Mouse (Mus musculus) midbrain, embryonic 16.5 days (tissue): Measurements from ENCODE around the gene Slc25a44. TPM values are rescaled to one million over a fixed set of nuclear protein-coding genes. Genes with fewer than 3 reads are reported as not detected.
"Not testable (repeated sequence)": the region's sequence is repeated elsewhere in the genome, so short reads cannot be mapped to it uniquely, and the experiment has no call there.

Source experiments
- ATAC-seq: fragments of 200-750 bp; cut with Nextera tagmentation; 2 replicates; pipeline ENCODE4 v1.8.0; 2017; ENCODE audit warnings: moderate TSS enrichment
- H3K27ac ChIP-seq: fragments of 300-500 bp; sonication (generic); 2 replicates; pipeline ENCODE4 v1.5.1; 2014; ENCODE audit warnings: mild to moderate bottlenecking, low read length, mixed read lengths
- H3K27me3 ChIP-seq: fragments of 300-500 bp; sonication (generic); 2 replicates; pipeline ENCODE4 v1.6.1; 2014; ENCODE audit warnings: low read depth, low read length, mixed read lengths; ENCODE audit not compliant: control insufficient read depth, insufficient read depth
- H3K36me3 ChIP-seq: fragments of 300-500 bp; sonication (generic); 2 replicates; pipeline ENCODE4 v1.6.1; 2014; ENCODE audit warnings: mild to moderate bottlenecking, low read length, moderate library complexity, mixed read lengths; ENCODE audit not compliant: control insufficient read depth, insufficient read depth
- H3K4me1 ChIP-seq: fragments of 300-500 bp; sonication (generic); 2 replicates; pipeline ENCODE4 v1.6.1; 2014; ENCODE audit warnings: mild to moderate bottlenecking, low read length, mixed read lengths; ENCODE audit not compliant: control insufficient read depth, insufficient read depth
- H3K4me2 ChIP-seq: fragments of 300-500 bp; sonication (generic); 2 replicates; pipeline ENCODE4 v1.6.1; 2014; ENCODE audit warnings: mild to moderate bottlenecking, low read length, mixed read lengths
- H3K4me3 ChIP-seq: fragments of 300-500 bp; sonication (generic); 2 replicates; pipeline ENCODE4 v1.5.1; 2014; ENCODE audit warnings: low read depth, mild to moderate bottlenecking, low read length, moderate library complexity, mixed read lengths
- H3K9ac ChIP-seq: fragments of 300-500 bp; sonication (generic); 2 replicates; pipeline ENCODE4 v1.6.1; 2014; ENCODE audit warnings: low read depth, low read length, mixed read lengths
- H3K9me3 ChIP-seq: fragments of 300-500 bp; sonication (generic); replicated peaks from 2 replicates; pipeline ENCODE4 v1.6.1; 2014; ENCODE audit warnings: mild to moderate bottlenecking, low read length, mixed read lengths; ENCODE audit not compliant: control insufficient read depth, poor library complexity, severe bottlenecking
- WGBS: fragments of 180-500 bp; shearing (Covaris S2); extraction: QIAGEN DNeasy Blood & Tissue Kit; methylation state at CpG from one replicate; pipeline ENCODE4 v1.1.7; 2014; 5-methylcytosine and 5-hydroxymethylcytosine counted together
- polyA plus RNA-seq: library from polyadenylated mRNA; unstranded; fragments of >200 nt; fragmentation: Nextera tagmentation; extraction: Ambion mirVana; gene quantifications from 2 replicates; pipeline ENCODE4 v1.2.1, GENCODE M21; 2015

Gene Slc25a44
- polyA plus RNA-seq, 1 experiment from 2014 or later: 39.3 TPM

- H3K36me3 ChIP-seq, H3K27me3 ChIP-seq, H3K9ac ChIP-seq, H3K4me1 ChIP-seq, H3K4me2 ChIP-seq, H3K9me3 ChIP-seq, ATAC-seq, H3K4me3 ChIP-seq, H3K27ac ChIP-seq: not testable (repeated sequence)
- WGBS: 93% methylated on average over 7 of the region's 7 CpGs
Observed at GRCm38 (mm10) chr3:88368511-88368910, 56.4 kb downstream of the Slc25a44 start.

GRCm38 (mm10) chr3:88367517-88367916 lies 57.4 kb downstream of the Slc25a44 start:
- H3K27ac ChIP-seq: not testable (repeated sequence)
- ATAC-seq: 0 out of 2 replicates have a peak, but pooled peaks have one; percentile 33

GRCm38 (mm10) chr3:88366830-88367428 lies 58.0 kb downstream of the Slc25a44 start:
- WGBS: 1% methylated on average over 15 of the region's 22 CpGs
- H3K27ac ChIP-seq, H3K9me3 ChIP-seq, H3K4me1 ChIP-seq, H3K9ac ChIP-seq, H3K36me3 ChIP-seq, H3K27me3 ChIP-seq: not testable (repeated sequence)
- Histone ChIP-seq H3K4me2 (peak overlapping the region; percentile 35; the same call in 1 of the 2 replicates), H3K4me3 (peak overlapping the region; percentile 20)
- peak; percentile 80 for ATAC-seq

More at GRCm38 (mm10) chr3:88367517-88367916, 57.4 kb downstream of the Slc25a44 start:
- 50% methylated on average over 3 of the region's 7 CpGs for WGBS
- not testable (repeated sequence) for H3K4me1 ChIP-seq, H3K9ac ChIP-seq, H3K4me2 ChIP-seq, H3K4me3 ChIP-seq, H3K9me3 ChIP-seq, H3K27me3 ChIP-seq, H3K36me3 ChIP-seq

GRCm38 (mm10) chr3:88365705-88366361 lies 59.1 kb downstream of the Slc25a44 start:
- peaks cover 2% of the 10 kb centered on the region; the same call in 1 of the 2 replicates for H3K9me3 ChIP-seq
- H3K9ac ChIP-seq: no peak overlapping the region
- H3K4me1 ChIP-seq: no peaks in the 10 kb centered on the region
- H3K36me3 ChIP-seq: peaks cover 14% of the 10 kb centered on the region
- no peak overlapping the region for H3K4me3 ChIP-seq
- no peak overlapping the region for H3K4me2 ChIP-seq
- ATAC-seq: no peak
- peaks cover 4% of the 10 kb centered on the region; the same call in 1 of the 2 replicates for H3K27me3 ChIP-seq
- WGBS: 33% methylated on average over 34 of the region's 34 CpGs
- H3K27ac ChIP-seq: no peak overlapping the region

GRCm38 (mm10) chr3:88364337-88364736 lies 60.6 kb downstream of the Slc25a44 start, which contains the start of gene Paqr6:
TSS of gene Paqr6 (plus strand) at chr3:88364584.
- Histone ChIP-seq H3K4me1 (no peaks in the 10 kb centered on the region), H3K4me3 (no peak within 1 kb of the TSS), H3K9ac (no peak within 1 kb of the TSS), H3K4me2 (no peak within 1 kb of the TSS), H3K27ac (no peak within 1 kb of the TSS), H3K9me3 (no peaks in the 10 kb centered on the region), H3K36me3 (peaks cover 28% of the 10 kb centered on the region), H3K27me3 (peaks cover 4% of the 10 kb centered on the region; the same call in 1 of the 2 replicates)
- no peak for ATAC-seq
- WGBS: 4% methylated on average over 16 of the region's 16 CpGs

- H3K9ac ChIP-seq: no peak overlapping the region
- no peak overlapping the region for H3K4me3 ChIP-seq
- ATAC-seq: no peak
- no peaks in the 10 kb centered on the region for H3K4me1 ChIP-seq
- H3K4me2 ChIP-seq: no peak overlapping the region
- no peak overlapping the region for H3K27ac ChIP-seq
- peaks cover 4% of the 10 kb centered on the region; the same call in 1 of the 2 replicates for H3K27me3 ChIP-seq
- H3K36me3 ChIP-seq: peaks cover 31% of the 10 kb centered on the region
- whole genome bisulfite sequencing: 53% methylated on average over 4 of the region's 4 CpGs
- H3K9me3 ChIP-seq: no peaks in the 10 kb centered on the region
Observed at GRCm38 (mm10) chr3:88363700-88364099, 61.2 kb downstream of the Slc25a44 start.

GRCm38 (mm10) chr3:88361612-88362313 lies 63.2 kb downstream of the Slc25a44 start:
- ATAC-seq: no peak
- H3K4me3 ChIP-seq: no peak overlapping the region
- peak overlapping the region; percentile 8; the same call in 1 of the 2 replicates for H3K27ac ChIP-seq
- no peaks in the 10 kb centered on the region for H3K9me3 ChIP-seq
- no peak overlapping the region for H3K4me2 ChIP-seq
- H3K27me3 ChIP-seq: peaks cover 4% of the 10 kb centered on the region; the same call in 1 of the 2 replicates
- no peaks in the 10 kb centered on the region for H3K4me1 ChIP-seq
- WGBS: 92% methylated on average over 2 of the region's 2 CpGs
- no peak overlapping the region for H3K9ac ChIP-seq
- peaks cover 43% of the 10 kb centered on the region for H3K36me3 ChIP-seq

- H3K36me3 ChIP-seq: peaks cover 43% of the 10 kb centered on the region
- ATAC-seq: no peak
- H3K4me3 ChIP-seq: no peak overlapping the region
- H3K4me1 ChIP-seq: no peaks in the 10 kb centered on the region
- 81% methylated on average over 5 of the region's 6 CpGs for WGBS
- H3K27ac ChIP-seq: no peak overlapping the region
- H3K27me3 ChIP-seq: peaks cover 4% of the 10 kb centered on the region; the same call in 1 of the 2 replicates
- no peak overlapping the region for H3K9ac ChIP-seq
- no peaks in the 10 kb centered on the region for H3K9me3 ChIP-seq
- H3K4me2 ChIP-seq: no peak overlapping the region
Observed at GRCm38 (mm10) chr3:88361096-88361495, 63.8 kb downstream of the Slc25a44 start.
